Mouse (Mus musculus) adrenal gland, postnatal 14 days (tissue): ENCODE results near the gene Bms1. TPM values are rescaled to one million over a fixed set of nuclear protein-coding genes. Genes with fewer than 3 reads are reported as not detected.

Experiments
- DNase-seq: peaks from one replicate; pipeline ENCODE4 v3.0.0; 2021; ENCODE audit warnings: mixed read lengths
- long read RNA-seq, 2 experiments: library from polyadenylated mRNA; stranded (forward); transcript quantifications; one replicate each; pipeline ENCODE4 v2.0.0; 2021
- total RNA-seq: library from RNA; stranded (reverse); gene quantifications from 2 replicates; pipeline ENCODE4 v1.2.3, GENCODE M21; 2021

Gene Bms1
- total RNA-seq, result 33.8 and 37.5 TPM in 2 replicates
- long read RNA-seq, experiment 1, full-length matches to known transcripts, result 12 of 19 reads
- long read RNA-seq, experiment 1, partial matches to known transcripts, result 4 of 19 reads
- long read RNA-seq, experiment 1, other reads (novel, unspliced or antisense), result 3 of 19 reads
- long read RNA-seq, experiment 2, full-length matches to known transcripts, result 11 of 22 reads
- long read RNA-seq, experiment 2, partial matches to known transcripts, result 5 of 22 reads
- long read RNA-seq, experiment 2, other reads (novel, unspliced or antisense), result 6 of 22 reads

- DNase-seq, result peak; percentile 96
Measured at GRCm38 (mm10) chr6:118419050-118419920, at the start of gene Bms1. TSS of gene Bms1 (minus strand) at chr6:118419474.

GRCm38 (mm10) chr6:118462069-118462705 lies 42.9 kb upstream of the Bms1 start:
- DNase-seq, result no peak

GRCm38 (mm10) chr6:118457726-118458125 lies 38.5 kb upstream of the Bms1 start:
- no peak for DNase-seq

GRCm38 (mm10) chr6:118455042-118455631 lies 35.9 kb upstream of the Bms1 start, which contains the start of gene Zfp248:
TSS of gene Zfp248 (minus strand) at chr6:118455528.
- peak; percentile 94 for DNase-seq

DNA sequence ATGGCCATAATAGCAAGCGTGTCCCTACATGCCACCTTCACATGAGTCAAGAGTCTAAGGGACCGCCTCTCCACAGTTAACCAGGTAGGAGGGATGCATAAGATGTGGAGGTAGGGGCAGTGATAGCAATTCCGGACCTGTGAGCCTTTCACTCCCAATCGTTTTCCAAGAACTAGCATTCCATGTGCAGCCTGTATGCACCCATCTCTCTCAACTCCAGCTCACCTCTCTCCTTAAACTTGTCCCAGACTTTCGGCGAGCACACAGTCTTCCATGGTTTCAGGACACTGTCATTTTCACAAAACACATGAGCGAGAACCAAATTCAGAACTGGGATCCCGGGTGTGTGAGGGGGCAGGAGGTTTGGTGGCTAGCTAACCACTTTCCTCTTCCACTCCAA lies 35.2 kb upstream of the Bms1 start:
- DNase-seq, result peak; percentile 14

- no peak for DNase-seq
Measured at GRCm38 (mm10) chr6:118431502-118431901, 12.2 kb upstream of the Bms1 start.

- no peak for DNase-seq
Measured at GRCm38 (mm10) chr6:118426666-118427065, 7.4 kb upstream of the Bms1 start.

- no peak for DNase-seq
Measured at GRCm38 (mm10) chr6:118410428-118410827, 8.8 kb downstream of the Bms1 start.

DNA sequence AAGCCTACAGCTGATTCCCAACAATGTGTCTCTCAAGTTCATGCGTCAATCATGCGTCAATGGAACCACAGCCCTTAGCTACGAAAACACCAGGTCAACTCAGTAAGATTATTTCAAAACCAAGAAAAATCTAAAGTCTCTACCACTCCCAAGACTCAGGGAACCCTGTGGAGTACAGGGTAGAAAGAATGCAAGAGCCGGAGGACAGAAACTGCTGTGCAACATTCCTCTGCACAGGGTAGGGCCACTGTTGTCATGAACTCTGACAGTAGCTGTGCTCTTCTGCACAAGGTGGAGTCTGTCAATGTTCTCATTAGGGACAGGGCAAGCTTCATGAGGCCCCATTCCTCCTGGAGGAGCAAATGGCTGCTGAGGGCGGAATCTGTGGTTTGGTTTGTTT lies 10.8 kb downstream of the Bms1 start:
- DNase-seq, result no peak

DNA sequence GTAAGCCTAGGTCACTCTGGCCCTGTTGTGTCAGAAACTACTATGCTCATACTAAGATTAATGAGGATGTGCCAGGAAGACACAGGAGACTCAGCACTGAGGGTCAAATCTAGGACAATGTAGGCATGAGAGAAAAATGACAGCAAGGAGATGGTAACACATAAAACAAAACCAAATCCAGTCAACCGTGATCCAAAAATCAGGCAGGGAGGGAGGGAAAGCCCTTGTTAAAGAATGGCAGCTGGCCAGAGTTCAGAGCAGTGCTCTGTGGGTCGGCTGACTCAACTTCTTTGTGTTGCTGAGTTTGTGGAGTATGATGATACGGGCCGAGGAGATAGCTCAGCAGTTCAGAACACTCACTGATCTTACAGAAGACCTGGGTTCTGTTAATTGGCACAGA lies 12.9 kb downstream of the Bms1 start:
- DNase-seq, result no peak

- DNase-seq, result no peak
Measured at GRCm38 (mm10) chr6:118390746-118391145, 28.5 kb downstream of the Bms1 start.

GRCm38 (mm10) chr6:118385962-118386361 lies 33.3 kb downstream of the Bms1 start:
- DNase-seq, result no peak

GRCm38 (mm10) chr6:118381234-118381633 lies 38.0 kb downstream of the Bms1 start:
- DNase-seq, result no peak

DNA sequence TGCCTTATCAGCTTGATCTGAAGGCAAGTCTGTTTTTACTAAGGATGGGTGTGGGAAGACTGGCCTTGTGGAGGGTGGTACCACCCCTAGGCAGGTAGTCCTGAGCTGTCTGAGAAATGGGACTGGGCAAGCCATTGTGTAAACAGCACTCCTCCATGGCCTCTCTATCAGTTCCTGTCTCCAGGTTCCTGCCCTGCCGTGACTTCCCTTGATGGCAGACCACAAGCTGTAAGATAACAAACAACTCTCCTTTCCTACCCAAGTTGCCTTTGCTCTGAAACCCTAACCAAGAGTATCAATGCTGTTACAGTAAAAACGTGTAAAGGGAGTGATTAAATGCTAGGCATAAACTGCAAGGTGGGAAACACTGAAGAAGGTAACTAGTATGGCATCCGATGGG lies 38.6 kb downstream of the Bms1 start:
- DNase-seq, result no peak

DNA sequence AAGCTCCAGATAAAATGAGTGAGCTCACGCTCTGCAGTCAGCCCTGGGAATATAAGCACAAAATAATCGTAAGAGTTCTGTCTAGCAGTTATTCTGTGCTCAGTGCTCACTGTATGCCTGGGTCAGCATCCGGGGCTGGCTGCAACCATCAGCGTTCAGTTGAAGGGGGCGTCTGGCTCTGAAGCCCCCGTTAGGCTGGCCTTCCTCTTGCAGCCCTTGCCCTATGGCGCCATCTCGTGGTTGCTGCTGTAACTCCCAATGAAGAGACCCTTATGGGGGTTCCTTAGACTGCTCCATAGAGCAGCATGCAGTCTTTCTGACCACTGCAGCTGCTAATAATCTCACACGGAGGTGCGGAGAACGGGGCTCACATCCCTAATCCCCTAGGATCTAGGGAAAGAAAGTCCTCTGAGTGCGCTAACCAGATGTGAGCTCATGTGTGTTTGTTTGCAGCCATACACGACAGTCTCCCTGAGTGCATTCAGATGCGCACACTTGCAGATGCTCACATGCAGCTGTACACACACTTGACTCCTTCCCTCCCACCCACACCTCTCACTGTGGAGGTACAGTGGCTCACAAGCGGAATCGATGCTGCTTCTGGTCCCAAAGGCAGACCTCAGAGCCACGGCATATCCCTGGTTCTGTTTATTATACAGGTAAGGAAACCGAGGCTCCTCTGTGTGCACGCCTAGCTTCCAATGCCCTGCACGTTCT lies 39.7 kb downstream of the Bms1 start:
- peak; percentile 79 for DNase-seq

DNA sequence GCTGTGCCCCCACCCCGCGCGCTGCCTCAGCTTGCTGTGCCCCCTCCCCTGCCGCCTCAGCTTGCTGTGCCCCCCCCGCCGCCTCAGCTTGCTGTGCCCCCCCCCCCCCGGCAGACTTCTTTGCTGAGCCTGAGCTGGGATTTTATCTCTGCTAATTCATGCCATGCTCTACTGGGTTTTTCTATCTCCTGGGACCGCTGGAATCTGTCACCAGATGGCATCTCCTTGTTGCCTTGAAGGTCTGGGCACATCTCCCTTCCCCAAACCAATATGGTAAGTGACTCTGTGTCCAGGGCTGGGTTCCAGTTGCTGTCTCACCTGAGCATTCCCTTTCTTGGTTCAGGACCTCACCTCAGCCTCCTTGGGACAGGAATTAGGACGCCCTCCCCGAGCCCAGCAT lies 41.7 kb downstream of the Bms1 start:
- no peak for DNase-seq

- DNase-seq, result no peak
Measured at GRCm38 (mm10) chr6:118376023-118376422, 43.3 kb downstream of the Bms1 start.

DNA sequence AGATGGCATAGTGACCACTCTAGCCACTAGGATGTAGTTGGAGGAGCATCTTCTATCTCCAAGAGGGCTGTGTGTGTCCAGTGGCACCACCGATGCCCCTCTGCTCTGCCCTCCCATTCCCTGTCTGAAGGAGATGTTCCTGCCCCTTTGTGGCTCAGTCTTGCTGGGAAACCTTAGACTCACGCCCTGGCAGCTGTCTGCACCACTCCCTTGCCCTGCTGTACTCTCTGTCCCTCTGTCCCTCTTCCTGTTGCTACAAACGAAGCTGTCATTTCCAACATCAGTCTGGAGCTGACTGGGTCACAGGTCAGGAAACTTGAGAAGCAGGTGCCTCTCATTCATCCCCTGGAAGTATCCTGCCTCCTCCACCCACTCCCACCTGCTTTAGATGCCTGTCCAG lies 43.8 kb downstream of the Bms1 start:
- DNase-seq, result no peak

GRCm38 (mm10) chr6:118375026-118375425 lies 44.2 kb downstream of the Bms1 start:
- DNase-seq, result no peak

DNA sequence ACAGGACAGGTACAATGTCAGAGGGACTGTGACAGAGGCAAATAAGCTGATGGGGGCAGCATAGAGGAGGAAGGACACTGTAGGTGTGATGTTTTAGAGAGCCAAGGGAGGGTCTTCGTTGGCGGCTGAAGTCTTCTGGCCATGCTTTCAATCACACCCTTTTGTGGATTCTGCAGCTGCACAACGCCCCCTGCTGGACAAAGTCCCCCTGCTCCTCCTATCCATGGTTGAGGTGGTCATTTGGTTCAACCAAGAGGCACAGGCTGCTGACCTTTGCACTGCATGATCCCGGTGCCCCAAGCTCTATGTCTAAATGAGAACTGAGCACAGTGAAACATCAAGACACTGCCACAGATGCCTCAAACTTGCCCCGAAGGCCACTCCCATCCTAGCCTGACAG lies 46.0 kb downstream of the Bms1 start:
- peak; percentile 80 for DNase-seq

GRCm38 (mm10) chr6:118372794-118373193 lies 46.5 kb downstream of the Bms1 start:
- DNase-seq, result no peak

GRCm38 (mm10) chr6:118367502-118367901 lies 51.8 kb downstream of the Bms1 start:
- peak; percentile 69 for DNase-seq
